Mouse (Mus musculus) kidney, postnatal 0 days (tissue): ENCODE data around the gene Cacfd1. TPM values are rescaled to one million over a fixed set of nuclear protein-coding genes. Genes with fewer than 3 reads are reported as not detected.

ENCODE experiments used
- ATAC-seq: fragments of 200-750 bp; cut with Nextera tagmentation; replicated peaks from 2 replicates; pipeline ENCODE4 v1.8.0; 2017; ENCODE audit warnings: low read depth, moderate number of reproducible peaks, moderate TSS enrichment, moderate library complexity; ENCODE audit not compliant: low FRiP score
- DNase-seq: peaks from one replicate; pipeline ENCODE4 v3.0.0-alpha.2; 2016; ENCODE audit warnings: low spot score
- H3K27ac ChIP-seq: fragments of 300-500 bp; sonication (generic); 2 replicates; pipeline ENCODE4 v1.5.1; 2014; ENCODE audit warnings: mild to moderate bottlenecking
- H3K27me3 ChIP-seq: fragments of 300-500 bp; sonication (generic); 2 replicates; pipeline ENCODE4 v1.6.1; 2014; ENCODE audit warnings: low read length, mixed read lengths; ENCODE audit not compliant: insufficient read depth
- H3K36me3 ChIP-seq: fragments of 300-500 bp; sonication (generic); 2 replicates; pipeline ENCODE4 v1.6.1; 2014; ENCODE audit warnings: low read length, mixed read lengths; ENCODE audit not compliant: insufficient read depth
- H3K4me1 ChIP-seq: fragments of 300-500 bp; sonication (generic); replicated peaks from 2 replicates; pipeline ENCODE4 v1.6.1; 2014; ENCODE audit warnings: antibody characterized with exemption, low read length, mixed read lengths; ENCODE audit not compliant: insufficient read depth
- H3K4me2 ChIP-seq: fragments of 300-500 bp; sonication (generic); 2 replicates; pipeline ENCODE4 v1.6.1; 2014; ENCODE audit warnings: mild to moderate bottlenecking, low read length, moderate library complexity, mixed read lengths
- H3K4me3 ChIP-seq: fragments of 300-500 bp; sonication (generic); replicated peaks from 2 replicates; pipeline ENCODE4 v1.5.1; 2014; ENCODE audit warnings: low read depth, low read length
- H3K9ac ChIP-seq: fragments of 300-500 bp; sonication (generic); 2 replicates; pipeline ENCODE4 v1.6.1; 2014; ENCODE audit warnings: low read depth, low read length
- H3K9me3 ChIP-seq: fragments of 300-500 bp; sonication (generic); replicated peaks from 2 replicates; pipeline ENCODE4 v1.6.1; 2016; ENCODE audit warnings: low read length, inconsistent platforms, mixed read lengths
- CTCF ChIP-seq: IDR thresholded peaks from 2 replicates; pipeline ENCODE4 v1.5.1; 2016; ENCODE audit warnings: antibody characterized with exemption, low read depth, mild to moderate bottlenecking, moderate library complexity
- WGBS: fragments of 180-500 bp; shearing (Covaris S2); extraction: QIAGEN DNeasy Blood & Tissue Kit; methylation state at CpG from one replicate; pipeline ENCODE4 v1.1.7; 2014; 5-methylcytosine and 5-hydroxymethylcytosine counted together
- polyA plus RNA-seq: library from polyadenylated mRNA; unstranded; fragments of >200 nt; fragmentation: Nextera tagmentation; extraction: Ambion mirVana; gene quantifications from 2 replicates; pipeline ENCODE4 v1.2.1, GENCODE M21; 2015

The Cacfd1 gene
- polyA plus RNA-seq, 1 experiment from 2014 or later: 41.5 TPM

DNA sequence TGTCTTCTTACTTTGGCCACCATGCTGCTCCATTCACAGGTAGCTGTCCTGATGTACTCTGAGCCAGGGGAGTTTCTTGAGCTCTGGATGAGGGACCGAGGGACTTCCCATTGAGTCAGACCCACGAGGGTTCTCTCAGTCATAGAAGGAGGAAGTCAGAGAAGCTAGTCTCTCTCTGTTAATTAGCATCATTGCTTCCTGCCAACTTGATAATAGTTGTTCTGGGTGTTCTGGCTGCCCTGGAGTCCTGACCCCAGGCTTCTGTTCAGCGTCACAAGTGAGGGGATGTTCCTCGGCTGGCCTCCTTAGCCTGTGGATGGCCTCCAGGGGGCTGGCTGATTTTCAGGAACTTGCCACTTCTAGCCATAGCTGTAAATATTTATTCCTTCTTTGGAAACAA lies 35.8 kb upstream of the Cacfd1 start:
- H3K27ac ChIP-seq: no peak overlapping the region
- H3K4me1 ChIP-seq: no peaks in the 10 kb centered on the region
- WGBS: 43% methylated on average over 4 of the region's 4 CpGs
- H3K27me3 ChIP-seq: no peaks in the 10 kb centered on the region
- H3K9ac ChIP-seq: no peak overlapping the region
- no peak for TF ChIP-seq CTCF
- ATAC-seq: no peak
- no peak overlapping the region for H3K4me3 ChIP-seq
- no peak overlapping the region for H3K4me2 ChIP-seq
- H3K9me3 ChIP-seq: no peaks in the 10 kb centered on the region
- no peaks in the 10 kb centered on the region for H3K36me3 ChIP-seq
- DNase-seq: no peak

DNA sequence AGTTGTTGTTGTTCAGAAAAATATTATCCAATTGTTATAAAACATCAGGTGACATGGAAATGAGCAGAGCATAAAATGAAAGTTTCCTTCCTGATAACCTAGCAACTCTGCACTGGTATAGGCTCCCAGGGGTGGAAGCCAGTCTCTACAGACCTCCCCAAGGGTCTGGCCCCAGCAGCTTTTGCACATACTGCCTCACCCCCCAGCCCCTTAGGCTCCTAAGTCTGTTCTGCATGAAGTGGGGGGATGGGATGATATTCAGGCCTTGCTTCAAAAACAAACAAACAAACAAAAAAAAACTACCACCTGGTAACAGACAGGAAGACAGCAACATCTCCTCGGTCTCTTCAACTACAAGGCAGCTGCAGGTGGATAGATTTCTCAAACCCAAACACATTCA lies 29.4 kb upstream of the Cacfd1 start:
- no peak for ATAC-seq
- Histone ChIP-seq H3K9ac (no peak overlapping the region), H3K4me3 (no peak overlapping the region), H3K27me3 (no peaks in the 10 kb centered on the region), H3K36me3 (no peaks in the 10 kb centered on the region), H3K4me1 (no peaks in the 10 kb centered on the region), H3K4me2 (no peak overlapping the region), H3K27ac (no peak overlapping the region), H3K9me3 (no peaks in the 10 kb centered on the region)
- TF ChIP-seq CTCF: no peak
- 77% methylated on average over 1 of the region's 1 CpGs for WGBS
- no peak for DNase-seq

DNA sequence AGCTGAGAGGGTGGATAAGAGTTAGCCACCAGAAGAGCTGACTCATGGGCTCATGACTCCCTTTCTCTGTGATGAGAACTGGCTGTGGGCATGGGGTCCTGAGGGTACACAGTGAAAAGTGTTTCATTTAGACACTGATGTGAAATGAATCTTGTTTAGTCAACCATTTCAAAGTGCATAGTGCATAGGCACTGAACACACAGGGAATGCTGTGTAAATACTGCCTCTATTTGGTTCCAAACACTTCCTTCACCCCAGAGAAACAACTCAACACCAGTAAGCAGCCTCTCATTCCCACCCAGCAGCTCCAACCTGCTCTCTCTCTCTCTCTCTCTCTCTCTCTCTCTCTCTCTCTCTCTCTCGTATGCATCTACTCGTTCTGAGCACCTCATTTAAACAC lies 25.5 kb upstream of the Cacfd1 start:
- Histone ChIP-seq H3K4me1 (no peaks in the 10 kb centered on the region), H3K27ac (no peak overlapping the region), H3K27me3 (no peaks in the 10 kb centered on the region), H3K9me3 (no peaks in the 10 kb centered on the region), H3K4me3 (no peak overlapping the region), H3K36me3 (no peaks in the 10 kb centered on the region), H3K9ac (no peak overlapping the region), H3K4me2 (no peak overlapping the region)
- TF ChIP-seq CTCF: no peak
- WGBS: 66% methylated on average over 2 of the region's 2 CpGs
- DNase-seq (no peak), ATAC-seq (no peak)

DNA sequence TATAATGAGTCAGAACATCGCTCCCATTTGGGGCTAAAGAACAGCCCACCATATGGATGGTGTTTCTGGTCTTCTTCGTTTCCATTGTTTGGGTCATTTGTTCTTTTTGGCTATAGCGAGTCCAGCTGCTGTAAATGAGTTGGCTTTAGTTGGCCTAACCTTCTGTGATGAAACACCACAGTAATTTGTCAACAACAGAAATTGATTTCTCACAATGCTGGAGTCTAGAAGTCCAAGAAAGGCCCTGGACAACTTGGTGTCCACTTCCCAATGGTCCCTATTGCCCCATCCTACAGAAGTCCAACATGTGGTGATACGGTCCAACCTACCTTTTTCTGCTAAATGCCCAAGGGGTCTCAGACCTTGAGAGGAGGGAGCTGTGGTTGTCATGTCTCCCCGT lies 25.1 kb upstream of the Cacfd1 start:
- no peak overlapping the region for H3K27ac ChIP-seq
- ATAC-seq (no peak), DNase-seq (no peak)
- no peak overlapping the region for H3K4me3 ChIP-seq
- WGBS: 84% methylated on average over 5 of the region's 5 CpGs
- no peak overlapping the region for H3K9ac ChIP-seq
- no peaks in the 10 kb centered on the region for H3K36me3 ChIP-seq
- no peaks in the 10 kb centered on the region for H3K4me1 ChIP-seq
- H3K27me3 ChIP-seq: no peaks in the 10 kb centered on the region
- no peak overlapping the region for H3K4me2 ChIP-seq
- no peak for TF ChIP-seq CTCF
- H3K9me3 ChIP-seq: no peaks in the 10 kb centered on the region

DNA sequence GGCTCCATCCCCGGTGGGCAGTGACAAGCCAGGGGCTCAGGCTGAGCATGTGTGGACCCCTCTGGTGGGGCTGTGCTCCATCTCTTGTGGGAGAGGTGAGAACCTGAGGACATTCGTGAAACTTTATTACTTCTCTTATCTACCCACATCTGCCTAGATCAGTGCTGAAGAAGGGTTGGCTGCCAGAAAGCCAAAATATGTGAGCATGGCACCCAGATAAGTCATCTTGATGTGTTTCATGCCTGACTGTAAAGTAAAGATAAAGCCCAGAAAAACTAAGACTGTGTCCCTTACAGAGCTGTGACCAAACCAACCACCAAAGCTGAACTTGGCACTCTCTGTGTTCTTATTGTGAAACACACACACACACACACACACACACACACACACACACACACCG lies 15.8 kb upstream of the Cacfd1 start:
- ATAC-seq: no peak
- Histone ChIP-seq H3K36me3 (no peaks in the 10 kb centered on the region), H3K4me1 (no peaks in the 10 kb centered on the region), H3K27ac (no peak overlapping the region), H3K27me3 (no peaks in the 10 kb centered on the region), H3K4me3 (no peak overlapping the region), H3K9me3 (no peaks in the 10 kb centered on the region), H3K9ac (no peak overlapping the region), H3K4me2 (no peak overlapping the region)
- TF ChIP-seq CTCF: no peak
- WGBS: 67% methylated on average over 3 of the region's 3 CpGs
- DNase-seq: no peak

DNA sequence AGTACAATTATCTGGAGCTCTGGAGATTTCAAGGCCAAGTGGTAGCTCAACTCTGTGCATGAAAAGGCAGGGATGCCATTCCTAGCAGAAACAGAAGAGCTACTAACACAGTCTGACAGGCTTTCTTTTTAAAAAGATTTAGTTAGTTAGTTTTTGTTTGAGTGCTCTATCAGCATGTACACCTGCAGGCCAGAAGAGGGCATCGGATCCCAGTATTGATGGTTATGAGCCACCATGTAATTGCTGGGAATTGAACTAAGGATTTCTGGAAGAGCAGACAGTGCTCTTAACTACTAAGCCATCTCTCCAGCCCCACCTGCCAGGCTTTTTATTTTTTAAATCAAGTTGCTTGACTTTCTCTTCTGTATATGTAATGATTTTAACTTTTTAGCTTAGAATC lies 12.2 kb upstream of the Cacfd1 start:
- DNase-seq (no peak), ATAC-seq (no peak)
- no peaks in the 10 kb centered on the region for H3K4me1 ChIP-seq
- H3K9ac ChIP-seq: no peak overlapping the region
- no peaks in the 10 kb centered on the region for H3K9me3 ChIP-seq
- H3K4me3 ChIP-seq: no peak overlapping the region
- no peak overlapping the region for H3K4me2 ChIP-seq
- H3K27me3 ChIP-seq: no peaks in the 10 kb centered on the region
- H3K27ac ChIP-seq: no peak overlapping the region
- 96% methylated on average over 1 of the region's 1 CpGs for WGBS
- peak; percentile 51 for TF ChIP-seq CTCF
- H3K36me3 ChIP-seq: no peaks in the 10 kb centered on the region

DNA sequence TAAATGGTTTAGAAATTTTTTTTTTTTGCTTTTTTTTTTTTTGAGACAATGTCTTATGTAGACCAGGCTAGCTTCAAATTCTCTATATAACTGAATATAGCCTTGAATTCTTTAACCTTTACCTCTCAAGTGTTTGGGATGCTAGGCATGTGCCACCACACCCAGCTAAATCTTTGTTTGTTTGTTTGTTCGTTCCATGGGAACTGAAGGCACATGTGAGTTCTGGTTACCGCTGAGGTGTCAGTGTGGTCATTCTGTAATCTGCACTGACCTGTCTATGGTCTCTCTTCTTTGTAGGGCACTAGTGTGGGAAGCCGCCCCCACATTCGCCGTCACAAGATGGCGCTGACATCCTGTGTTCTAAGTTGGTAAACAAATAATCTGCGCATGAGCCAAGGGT lies 11.7 kb upstream of the Cacfd1 start:
- DNase-seq (no peak), ATAC-seq (no peak)
- no peak for TF ChIP-seq CTCF
- Histone ChIP-seq H3K4me2 (no peak overlapping the region), H3K9ac (no peak overlapping the region), H3K36me3 (no peaks in the 10 kb centered on the region), H3K4me3 (no peak overlapping the region), H3K27me3 (no peaks in the 10 kb centered on the region), H3K27ac (no peak overlapping the region), H3K4me1 (no peaks in the 10 kb centered on the region), H3K9me3 (no peaks in the 10 kb centered on the region)
- WGBS: 95% methylated on average over 6 of the region's 7 CpGs
